Mouse (Mus musculus) liver, embryonic 14 days (tissue): ENCODE results near the gene Spaca4. TPM values are rescaled to one million over a fixed set of nuclear protein-coding genes. Genes with fewer than 3 reads are reported as not detected.

Experiments used
- polyA plus RNA-seq: library from polyadenylated mRNA; depleted of rRNA; stranded (reverse); fragments of >200 nt; gene quantifications from 2 replicates; pipeline ENCODE4 v1.2.3, GENCODE M21; 2012; rRNA removed

Gene Spaca4
- polyA plus RNA-seq, result not detected in 2 replicates

GRCm38 (mm10) chr7:45725713-45726112 is at the start of gene Spaca4:
Gene Spaca4 (minus strand): TSS chr7:45725813.

GRCm38 (mm10) chr7:45720413-45721233 is 5.0 kb downstream of the Spaca4 start, which contains the start of gene Fam83e:
Gene Fam83e (plus strand): TSS chr7:45721212.

GRCm38 (mm10) chr7:45717918-45718297 is 7.7 kb downstream of the Spaca4 start, which contains the start of gene Sphk2:
Gene Sphk2 (minus strand): TSS chr7:45718002.

DNA sequence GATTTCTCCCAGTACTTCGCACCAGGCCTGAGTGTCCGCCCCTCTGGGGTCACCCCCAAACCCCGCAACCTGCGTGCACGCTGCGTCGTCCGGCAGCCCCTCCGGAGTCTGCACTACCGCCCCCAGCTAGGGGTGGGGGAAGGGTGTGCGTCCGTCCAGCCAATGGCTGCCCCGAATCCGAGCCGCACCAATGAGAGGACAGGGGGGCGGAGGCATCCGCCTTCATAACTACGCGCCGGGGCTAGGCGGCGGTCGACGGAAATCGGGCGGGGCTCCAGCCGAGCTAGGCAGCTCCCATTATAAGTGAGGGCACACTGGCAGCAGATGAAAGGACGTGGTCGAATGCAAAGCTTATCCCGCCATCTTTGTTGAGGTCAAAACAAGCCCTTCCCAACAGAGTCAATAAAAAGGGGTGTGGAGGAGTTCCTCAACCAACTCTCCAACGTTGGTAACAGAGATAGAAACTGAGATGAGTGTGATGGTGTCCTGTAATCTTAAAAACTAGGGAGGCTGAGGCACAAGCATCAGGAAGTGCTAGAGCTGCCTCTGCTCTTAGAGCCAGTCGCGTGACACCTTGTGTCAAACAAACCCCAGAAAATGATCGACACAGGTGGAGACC is 10.4 kb downstream of the Spaca4 start, which contains the start of gene Rpl18:
TSS of gene Rpl18 (plus strand) at position 368 of the 619 bp plus-strand sequence.

DNA sequence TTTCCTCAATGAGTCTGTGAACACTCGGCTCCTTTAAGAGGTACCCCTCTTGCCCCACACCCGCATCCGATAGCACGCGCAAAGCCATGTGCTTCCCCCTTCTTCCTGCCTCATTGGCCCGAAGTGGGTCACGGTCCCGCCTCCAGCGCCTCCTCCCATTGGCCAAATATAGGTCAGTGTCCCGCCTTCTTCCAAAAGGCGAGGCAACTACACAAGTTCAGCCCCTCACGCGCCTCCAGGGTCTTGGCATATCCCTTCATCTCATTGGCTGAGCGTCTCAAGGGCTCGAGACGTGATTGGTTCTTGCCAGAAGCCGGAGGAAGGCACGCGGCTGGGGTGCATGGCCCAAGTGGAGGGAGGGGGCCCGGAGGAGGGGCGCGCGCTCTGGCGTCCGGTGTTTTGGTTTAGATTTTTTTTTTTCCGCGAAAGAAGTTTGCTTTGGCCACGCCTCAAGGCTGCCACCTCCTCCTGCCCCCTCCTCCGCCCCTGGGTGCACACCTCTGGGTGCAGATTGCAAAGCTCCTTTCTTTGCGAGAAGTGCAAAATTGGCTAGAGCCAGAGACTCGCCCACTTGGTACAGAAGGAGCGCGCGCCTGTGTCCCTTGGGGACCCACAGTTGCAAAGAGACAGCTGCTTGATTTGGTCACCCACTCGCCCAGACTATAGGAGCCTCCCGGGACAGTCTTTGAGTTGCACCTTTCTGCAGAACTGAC is 20.7 kb downstream of the Spaca4 start, which contains the start of gene Dbp:
TSS of gene Dbp (plus strand) at position 359 of the 713 bp plus-strand sequence.

DNA sequence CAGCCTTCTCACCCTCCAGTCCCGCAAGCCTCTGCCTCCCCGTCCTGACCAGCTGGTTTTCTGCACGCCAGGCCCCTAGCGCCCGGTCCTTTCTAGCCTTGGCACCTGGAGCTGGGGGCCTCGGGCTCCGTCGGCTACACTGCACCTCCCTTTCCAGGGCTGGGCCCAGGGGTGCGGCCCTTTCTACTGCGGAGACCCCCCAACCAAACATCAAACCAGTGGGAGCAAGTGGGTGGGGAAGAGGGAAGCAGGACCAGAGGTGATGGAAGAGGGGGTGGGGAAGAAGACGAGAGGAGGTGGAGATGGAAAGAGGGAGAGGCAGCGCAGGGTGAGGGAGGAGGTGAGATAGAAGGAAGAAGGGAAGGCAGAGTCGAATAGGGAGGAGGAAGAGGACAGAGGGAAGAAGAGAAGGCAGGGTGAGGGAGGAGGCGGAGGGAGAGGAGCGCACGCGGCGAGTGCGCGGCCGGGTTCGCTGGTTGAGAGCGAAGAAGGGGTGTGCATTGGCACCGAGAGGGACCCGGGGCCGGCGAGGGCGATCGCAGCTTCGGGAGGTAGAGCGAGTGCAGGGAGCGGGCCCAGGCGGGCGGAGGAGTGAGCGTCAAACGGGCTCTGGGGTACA is 26.0 kb downstream of the Spaca4 start, which contains the start of gene Car11:
TSS of gene Car11 (plus strand) at position 321 of the 619 bp plus-strand sequence.

DNA sequence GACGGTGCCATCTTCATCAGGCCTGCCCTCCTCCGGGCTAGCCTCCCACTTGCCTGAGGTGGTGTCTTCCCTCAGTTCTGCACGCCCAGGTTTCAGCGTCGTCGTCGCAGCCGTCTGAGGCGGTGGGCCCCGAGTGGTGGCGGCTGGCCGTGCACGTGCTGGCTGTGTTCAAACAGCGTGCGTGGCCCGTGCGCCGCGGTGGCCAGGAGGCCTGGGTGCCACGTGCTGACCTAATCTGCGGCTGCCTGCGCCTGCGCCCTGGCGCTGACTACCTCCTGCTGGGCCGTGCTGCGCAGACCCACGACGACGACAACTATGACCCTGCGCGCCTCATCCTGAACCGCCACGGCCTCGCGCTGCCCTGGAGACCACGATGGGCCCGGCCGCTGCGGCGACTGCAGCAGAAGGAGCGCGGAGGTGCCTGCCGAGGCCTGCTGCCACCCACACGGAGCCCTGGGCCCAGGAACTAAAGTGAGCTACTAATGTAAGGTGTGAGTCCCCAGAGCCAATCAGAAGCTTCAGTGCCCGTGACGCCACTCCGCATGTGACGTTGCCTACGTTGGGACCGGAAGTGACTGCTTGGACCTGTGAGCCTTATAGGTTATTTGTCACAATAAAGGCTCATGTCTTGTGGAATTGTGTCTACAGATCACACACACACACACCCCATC is 31.6 kb downstream of the Spaca4 start, which contains the start of gene Sec1:
TSS of gene Sec1 (minus strand) at position 482 of the 671 bp plus-strand sequence.

GRCm38 (mm10) chr7:45683396-45684050 is 42.1 kb downstream of the Spaca4 start, which contains the start of gene Ntn5:
Gene Ntn5 (plus strand): TSS chr7:45684022.

Other genes starting within 250 kb of the Spaca4 start
- 0.18 and 0.29 TPM in 2 replicates for gene Tulp2, start 243.9 kb downstream of the Spaca4 start, polyA plus RNA-seq
- gene Gm45808, start 239.0 kb downstream of the Spaca4 start, polyA plus RNA-seq, result 0.06 TPM in 1 of 2 replicates, not detected in the other
- 2.0 and 2.2 TPM in 2 replicates for gene Dhdh, start 237.0 kb downstream of the Spaca4 start, polyA plus RNA-seq
- 55.1 and 58.3 TPM in 2 replicates for gene Nucb1, start 215.4 kb downstream of the Spaca4 start, polyA plus RNA-seq
- 112 and 129 TPM in 2 replicates for gene Ppp1r15a, start 199.5 kb downstream of the Spaca4 start, polyA plus RNA-seq
- 0.75 and 0.86 TPM in 2 replicates for gene Plekha4, start 199.5 kb downstream of the Spaca4 start, polyA plus RNA-seq
- 1.1 and 1.7 TPM in 2 replicates for gene Hsd17b14, start 170.9 kb downstream of the Spaca4 start, polyA plus RNA-seq
- 35.6 and 40.6 TPM in 2 replicates for gene Bcat2, start 155.7 kb downstream of the Spaca4 start, polyA plus RNA-seq
- not detected in 2 replicates for gene Fgf21, start 110.3 kb downstream of the Spaca4 start, polyA plus RNA-seq
- gene Fut1, start 108.5 kb downstream of the Spaca4 start, polyA plus RNA-seq, result 0.01 TPM in 1 of 2 replicates, not detected in the other
- gene Izumo1, start 104.0 kb downstream of the Spaca4 start, polyA plus RNA-seq, result 0.09 and 0.10 TPM in 2 replicates
- 2.0 and 2.2 TPM in 2 replicates for gene Rasip1, start 98.3 kb downstream of the Spaca4 start, polyA plus RNA-seq
- gene Mamstr, start 85.8 kb downstream of the Spaca4 start, polyA plus RNA-seq, result 0.37 and 0.43 TPM in 2 replicates
- not detected in 2 replicates for gene Fut2, start 59.4 kb downstream of the Spaca4 start, polyA plus RNA-seq
- gene Ntn5, start 41.8 kb downstream of the Spaca4 start, polyA plus RNA-seq, result not detected in 2 replicates
- gene Sec1, start 31.4 kb downstream of the Spaca4 start, polyA plus RNA-seq, result 0.02 TPM in 1 of 2 replicates, not detected in the other
- 0.14 and 0.37 TPM in 2 replicates for gene Car11, start 26.0 kb downstream of the Spaca4 start, polyA plus RNA-seq
- 0.67 TPM in 2 replicates for gene Dbp, start 20.7 kb downstream of the Spaca4 start, polyA plus RNA-seq
- gene Rpl18, start 10.4 kb downstream of the Spaca4 start, polyA plus RNA-seq, result 524 and 540 TPM in 2 replicates
- gene Sphk2, start 7.8 kb downstream of the Spaca4 start, polyA plus RNA-seq, result 6.3 and 7.1 TPM in 2 replicates
- 0.21 and 0.32 TPM in 2 replicates for gene Fam83e, start 4.6 kb downstream of the Spaca4 start, polyA plus RNA-seq
- gene Lmtk3, start 57.9 kb upstream of the Spaca4 start, polyA plus RNA-seq, result 0.13 and 0.24 TPM in 2 replicates
- gene Sult2b1, start 58.9 kb upstream of the Spaca4 start, polyA plus RNA-seq, result 0.22 and 0.28 TPM in 2 replicates
- gene Cyth2, start 88.8 kb upstream of the Spaca4 start, polyA plus RNA-seq, result 19.2 and 19.7 TPM in 2 replicates
- gene Kcnj14, start 99.0 kb upstream of the Spaca4 start, polyA plus RNA-seq, result 0.08 TPM in 2 replicates
- 11.5 and 14.3 TPM in 2 replicates for gene Grwd1, start 105.1 kb upstream of the Spaca4 start, polyA plus RNA-seq
- 52.6 and 59.3 TPM in 2 replicates for gene Kdelr1, start 147.0 kb upstream of the Spaca4 start, polyA plus RNA-seq
- gene Grin2d, start 152.6 kb upstream of the Spaca4 start, polyA plus RNA-seq, result 0.09 TPM in 2 replicates
- 0.64 and 0.83 TPM in 2 replicates for gene Syngr4, start 170.9 kb upstream of the Spaca4 start, polyA plus RNA-seq
- gene Tmem143, start 171.1 kb upstream of the Spaca4 start, polyA plus RNA-seq, result 7.8 and 8.8 TPM in 2 replicates
- gene Emp3, start 195.6 kb upstream of the Spaca4 start, polyA plus RNA-seq, result 22.4 and 25.3 TPM in 2 replicates
- 1.0 and 1.1 TPM in 2 replicates for gene Ccdc114, start 198.3 kb upstream of the Spaca4 start, polyA plus RNA-seq